Mouse (Mus musculus) layer of hippocampus, postnatal 14 days (tissue): Measurements from ENCODE around the gene Pdgfra. TPM values are rescaled to one million over a fixed set of nuclear protein-coding genes. Genes with fewer than 3 reads are reported as not detected.
A peak's percentile ranks its signal among the peaks of the same experiment; 100 is the strongest.

ENCODE experiments used
- DNase-seq, 2 experiments: peaks; one replicate each; pipeline ENCODE4 v3.0.0; 2021 to 2022; ENCODE audit warnings: low spot score in 2 of 2, mixed read lengths in 1 of 2
- microRNA-seq, 2 experiments: library from miRNA; unstranded; fragments of <30 nt; microRNA quantifications; one replicate each; pipeline ENCODE4 v1.2.0; 2021
- total RNA-seq, 2 experiments: library from RNA; stranded (reverse); gene quantifications; 2 replicates each; pipeline ENCODE4 v1.2.3; 2021

Gene Pdgfra
- total RNA-seq, 2 experiments from 2014 or later: 79.4 to 81.1 TPM

- no peak for DNase-seq
These were observed 48.3 kb downstream of the Pdgfra start for GRCm38 (mm10) chr5:75200366-75200724.

GRCm38 (mm10) chr5:75207905-75208304, 55.8 kb downstream of the Pdgfra start:
- DNase-seq: no peak

GRCm38 (mm10) chr5:75209966-75210365, 57.9 kb downstream of the Pdgfra start:
- peak in 1 of 2 experiments; percentile 42 for DNase-seq

- DNase-seq: no peak
These were observed 62.4 kb downstream of the Pdgfra start for GRCm38 (mm10) chr5:75214520-75214919.

- no peak for DNase-seq
These were observed 62.8 kb downstream of the Pdgfra start for GRCm38 (mm10) chr5:75214929-75215328.

- DNase-seq: no peak
These were observed 63.7 kb downstream of the Pdgfra start for GRCm38 (mm10) chr5:75215678-75216256.

- no peak for DNase-seq
These were observed 69.5 kb downstream of the Pdgfra start for GRCm38 (mm10) chr5:75221610-75222009.

- DNase-seq: no peak
These were observed 70.6 kb downstream of the Pdgfra start for GRCm38 (mm10) chr5:75222491-75223265.

GRCm38 (mm10) chr5:75238363-75238762, 86.3 kb downstream of the Pdgfra start:
- no peak for DNase-seq

- no peak for DNase-seq
These were observed 87.1 kb downstream of the Pdgfra start for GRCm38 (mm10) chr5:75238928-75239777.

- DNase-seq: peak; percentile 41 to 52
These were observed 95.1 kb downstream of the Pdgfra start for GRCm38 (mm10) chr5:75247070-75247740.

Small RNAs within 50 kb of the gene (microRNA-seq; reads per million reads assigned to microRNA genes)
- 0.90 to 1.4 reads per million in 2 experiments for gene Mir7025

Other genes starting within 250 kb of the Pdgfra start
- gene Chic2, start 107.5 kb upstream of the Pdgfra start, total RNA-seq: 10 to 100 TPM; 26.7 TPM
- under 1 TPM in 1 of 2 experiments, not detected in 1; 0.39 TPM for gene Gsx2, start 76.7 kb upstream of the Pdgfra start, total RNA-seq